Mouse (Mus musculus) testis, adult 2 months (tissue): ENCODE measurements around the gene Rtl8b. TPM values are rescaled to one million over a fixed set of nuclear protein-coding genes. Genes with fewer than 3 reads are reported as not detected.

Experiments
- polyA plus RNA-seq: library from polyadenylated mRNA; depleted of rRNA; stranded (reverse); fragments of >200 nt; gene quantifications from 2 replicates; pipeline ENCODE4 v1.2.3, GENCODE M21; 2012; rRNA removed

Gene Rtl8b
- polyA plus RNA-seq, 1 experiment, result 9.2 TPM

Other genes with a start within 250 kb of the Rtl8b start
- gene Etd, start 235.5 kb downstream of the Rtl8b start, polyA plus RNA-seq, result 15.4 and 23.3 TPM in 2 replicates
- 2.0 and 3.7 TPM in 2 replicates for gene Rtl8c, start 62.4 kb downstream of the Rtl8b start, polyA plus RNA-seq
- 3.9 and 4.7 TPM in 2 replicates for gene Gm14597, start 61.4 kb downstream of the Rtl8b start, polyA plus RNA-seq
- gene Rtl8a, start 26.7 kb downstream of the Rtl8b start, polyA plus RNA-seq, result 10.8 and 13.5 TPM in 2 replicates
- 2.5 and 5.6 TPM in 2 replicates for gene 4930502E18Rik, start 54.4 kb upstream of the Rtl8b start, polyA plus RNA-seq
- 3.0 and 5.1 TPM in 2 replicates for gene 1700013H16Rik, start 87.4 kb upstream of the Rtl8b start, polyA plus RNA-seq
- gene Zfp36l3, start 106.0 kb upstream of the Rtl8b start, polyA plus RNA-seq, result 0.65 and 1.0 TPM in 2 replicates
- 0.17 and 0.40 TPM in 2 replicates for gene Xlr, start 127.3 kb upstream of the Rtl8b start, polyA plus RNA-seq